Mouse (Mus musculus) heart, postnatal 0 days (tissue): ENCODE results near the gene Zbtb5.

Experiments
- CTCF ChIP-seq: IDR thresholded peaks from 2 replicates; pipeline ENCODE4 v1.5.1; 2016; ENCODE audit warnings: antibody characterized with exemption, control low read depth, low read depth
- EP300 ChIP-seq: IDR thresholded peaks from 2 replicates; pipeline ENCODE4 v1.6.1; 2016; ENCODE audit warnings: antibody characterized with exemption, low read depth

DNA sequence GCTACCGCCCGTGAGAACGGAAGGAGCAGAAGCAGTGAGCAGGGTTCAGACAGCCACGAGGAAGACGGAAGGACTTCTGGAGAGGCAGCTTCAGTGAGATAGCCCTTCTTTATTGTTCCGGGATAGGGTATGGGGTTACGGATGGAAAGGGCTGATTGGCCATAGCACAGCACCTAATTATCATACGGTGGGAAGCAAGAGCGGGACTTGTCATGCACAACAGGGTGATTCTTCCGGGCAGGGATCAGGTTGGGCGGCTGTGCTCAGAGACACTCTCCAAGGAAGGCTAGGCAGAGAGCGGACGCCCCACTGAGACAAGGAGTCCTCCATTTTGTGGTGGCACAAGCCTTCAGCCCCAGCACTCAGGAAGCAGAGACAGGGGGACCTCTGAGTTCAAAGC lies 53.0 kb downstream of the Zbtb5 start:
- TF ChIP-seq CTCF (no peak), EP300 (no peak)
